Mouse (Mus musculus) forebrain, embryonic 10.5 days (tissue): ENCODE results near the gene Rad51c. TPM values are rescaled to one million over a fixed set of nuclear protein-coding genes. Genes with fewer than 3 reads are reported as not detected.
A peak's percentile ranks its signal among the peaks of the same experiment; 100 is the strongest.
"Not testable (repeated sequence)": the region's sequence is repeated elsewhere in the genome, so short reads cannot be mapped to it uniquely, and the experiment has no call there.

Experiments used
- DNase-seq: peaks from one replicate; pipeline ENCODE4 v3.0.0-alpha.2; 2017; ENCODE audit warnings: low spot score; ENCODE audit errors: extremely low spot score
- H3K27ac ChIP-seq: fragments of 300-500 bp; sonication (generic); 2 replicates; pipeline ENCODE4 v1.5.1; 2016; ENCODE audit warnings: mild to moderate bottlenecking
- H3K27me3 ChIP-seq: fragments of 300-500 bp; sonication (generic); 2 replicates; pipeline ENCODE4 v1.6.1; 2016; ENCODE audit warnings: mild to moderate bottlenecking; ENCODE audit not compliant: poor library complexity, severe bottlenecking
- H3K36me3 ChIP-seq: fragments of 300-500 bp; sonication (generic); replicated peaks from 2 replicates; pipeline ENCODE4 v1.6.1; 2016; ENCODE audit warnings: mild to moderate bottlenecking, moderate library complexity
- H3K4me1 ChIP-seq: fragments of 300-500 bp; sonication (generic); 2 replicates; pipeline ENCODE4 v1.6.1; 2016
- H3K4me3 ChIP-seq: fragments of 300-500 bp; sonication (generic); 2 replicates; pipeline ENCODE4 v1.5.1; 2016; ENCODE audit warnings: mild to moderate bottlenecking, moderate library complexity
- H3K9me3 ChIP-seq: fragments of 300-500 bp; sonication (generic); 2 replicates; pipeline ENCODE4 v1.6.1; 2016; ENCODE audit warnings: mild to moderate bottlenecking, moderate library complexity
- WGBS: fragments of 180-500 bp; shearing (Covaris S2); methylation state at CpG from one replicate; pipeline ENCODE4 v1.1.7; 2016; 5-methylcytosine and 5-hydroxymethylcytosine counted together
- polyA plus RNA-seq: library from polyadenylated mRNA; unstranded; fragments of >200 nt; fragmentation: Nextera tagmentation; extraction: Ambion mirVana; gene quantifications from 2 replicates; pipeline ENCODE4 v1.2.1, GENCODE M21; 2016

Rad51c gene
- polyA plus RNA-seq, 1 experiment from 2014 or later: 15.1 TPM

DNA sequence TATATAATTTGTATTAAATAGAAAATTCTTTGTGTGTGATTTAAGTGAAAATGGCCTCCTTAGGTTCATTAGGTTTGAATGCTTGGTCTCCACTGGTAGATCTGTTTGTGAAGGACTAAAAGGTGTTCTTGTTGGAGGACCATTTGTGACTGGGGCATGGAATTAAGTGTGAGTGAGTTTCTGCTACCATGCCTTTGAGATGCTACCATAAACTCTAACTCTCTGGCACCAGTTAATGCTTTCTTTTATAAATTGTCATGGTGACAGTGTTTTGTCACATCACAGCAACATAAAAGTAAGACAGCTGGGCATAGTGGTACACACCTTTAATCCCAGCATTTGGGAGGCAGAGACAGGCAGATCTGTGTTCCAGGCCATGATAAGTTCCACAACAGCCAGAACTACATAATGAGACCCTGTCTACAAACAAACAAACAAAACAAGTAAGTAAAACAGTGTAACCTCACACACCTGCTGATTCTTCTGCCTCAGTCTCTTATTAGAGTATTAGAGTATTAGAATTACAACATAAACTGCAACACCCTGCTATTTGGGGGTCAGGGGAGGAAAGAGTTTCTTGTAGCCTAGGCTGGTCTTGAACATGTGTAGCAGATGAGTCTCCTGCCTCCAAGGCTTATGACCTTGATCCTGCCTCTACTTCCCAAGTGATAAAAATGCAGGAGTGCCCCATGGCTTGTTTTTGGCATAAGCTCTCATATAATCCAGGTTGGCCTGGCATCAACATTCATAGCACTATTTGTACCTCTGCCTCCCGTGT lies 22.7 kb upstream of the Rad51c start:
- WGBS: 65% methylated on average over 1 of the region's 1 CpGs
- Histone ChIP-seq H3K27ac (no peak overlapping the region), H3K27me3 (no peaks in the 10 kb centered on the region), H3K4me3 (no peak overlapping the region), H3K36me3 (no peaks in the 10 kb centered on the region), H3K9me3 (no peaks in the 10 kb centered on the region), H3K4me1 (peaks cover 14% of the 10 kb centered on the region)
- no peak for DNase-seq

DNA sequence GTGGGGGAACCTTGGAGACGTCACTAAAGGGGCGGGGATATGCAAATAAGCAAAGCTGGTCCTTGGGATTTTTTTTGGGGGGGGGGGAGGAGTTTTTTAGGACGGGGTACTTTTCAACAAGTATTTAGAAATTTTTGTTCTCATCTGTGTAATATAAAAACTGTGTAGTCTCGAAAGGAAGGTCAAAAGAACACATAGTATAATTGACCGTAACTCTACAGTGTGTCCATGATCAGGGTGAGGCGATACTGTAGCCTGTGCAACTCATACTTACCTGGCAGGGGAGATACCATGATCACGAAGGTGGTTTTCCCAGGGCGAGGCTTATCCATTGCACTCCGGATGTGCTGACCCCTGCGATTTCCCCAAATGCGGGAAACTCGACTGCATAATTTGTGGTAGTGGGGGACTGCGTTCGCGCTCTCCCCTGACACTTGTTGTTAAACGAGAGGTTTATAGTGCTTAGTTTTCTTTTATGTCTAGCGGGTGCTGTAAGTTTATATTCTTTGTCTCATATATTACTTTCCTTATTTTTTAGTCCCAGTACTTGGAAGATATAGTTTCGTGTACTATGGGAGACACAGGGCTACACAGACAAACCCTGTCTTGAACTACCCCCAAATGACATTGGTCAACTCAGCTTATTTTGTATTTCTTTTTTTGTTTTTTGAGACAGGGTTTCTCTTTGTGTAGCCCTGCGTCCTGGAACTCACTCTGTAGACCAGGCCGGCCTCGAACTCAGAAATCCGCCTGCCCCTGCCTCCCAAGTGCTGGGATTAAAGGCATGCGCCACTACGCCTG lies 21.9 kb upstream of the Rad51c start:
- 1% methylated on average over 24 of the region's 24 CpGs for WGBS
- peaks cover 21% of the 10 kb centered on the region for H3K4me1 ChIP-seq
- H3K27me3 ChIP-seq, H3K9me3 ChIP-seq, H3K36me3 ChIP-seq: not testable (repeated sequence)
- peak overlapping the region; percentile 48 for H3K4me3 ChIP-seq
- peak overlapping the region; percentile 94 for H3K27ac ChIP-seq
- DNase-seq: peak; percentile 74

DNA sequence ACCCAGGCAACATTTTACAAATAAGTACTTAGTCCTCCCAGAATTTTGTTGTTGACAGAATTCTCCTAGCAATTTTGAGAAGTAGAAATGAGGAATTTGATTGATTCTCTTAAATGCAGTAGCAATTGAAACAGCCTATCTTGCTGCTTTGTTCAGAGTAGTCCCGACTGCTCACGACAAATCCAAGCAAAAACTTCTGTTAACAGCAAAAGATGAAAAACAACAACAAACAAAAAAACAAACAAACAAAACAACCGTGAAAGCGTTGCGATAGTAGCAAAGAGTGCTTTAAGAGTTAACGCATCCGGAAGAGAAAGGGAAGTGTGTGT lies 21.3 kb upstream of the Rad51c start:
- no peaks in the 10 kb centered on the region for H3K27me3 ChIP-seq
- H3K36me3 ChIP-seq: no peaks in the 10 kb centered on the region
- H3K27ac ChIP-seq: peak overlapping the region; percentile 94
- under 1% methylated on average over 7 of the region's 7 CpGs for WGBS
- H3K9me3 ChIP-seq: no peaks in the 10 kb centered on the region
- DNase-seq: no peak
- H3K4me1 ChIP-seq: peaks cover 23% of the 10 kb centered on the region
- peak overlapping the region; percentile 48 for H3K4me3 ChIP-seq

DNA sequence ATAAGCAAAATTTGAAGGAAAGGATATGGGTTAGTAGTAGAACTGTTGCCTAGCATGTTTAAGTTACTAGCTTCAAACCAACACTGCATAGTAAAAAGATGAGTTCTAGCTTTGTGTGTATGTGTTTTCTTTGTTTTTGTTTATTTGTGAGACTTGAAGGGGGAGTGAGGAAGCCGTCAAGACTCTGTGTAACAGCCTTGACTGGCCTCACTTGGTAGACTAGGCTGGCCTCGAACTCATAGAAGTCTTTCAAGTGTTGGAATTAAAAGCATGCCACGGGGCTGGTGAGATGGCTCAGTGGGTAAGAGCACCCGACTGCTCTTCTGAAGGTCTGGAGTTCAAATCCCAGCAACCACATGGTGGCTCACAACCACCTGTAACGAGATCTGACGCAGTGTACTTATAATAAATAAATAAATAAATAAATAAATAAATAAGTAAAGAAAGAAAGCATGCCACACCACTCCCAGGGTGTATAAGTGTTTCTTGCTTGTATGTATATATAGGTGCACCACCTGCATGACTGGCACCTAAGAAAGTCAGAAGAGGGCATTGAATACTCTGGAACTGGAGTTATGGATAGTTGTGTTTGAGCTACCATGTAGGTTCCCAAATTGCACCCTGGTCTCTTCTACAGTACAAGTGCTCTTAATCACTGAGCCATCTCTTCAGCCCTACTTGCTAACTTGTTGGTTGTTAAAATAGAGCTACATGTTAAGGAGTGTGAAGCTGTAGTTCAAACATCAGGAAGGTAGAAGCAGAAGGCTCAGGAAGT lies 19.0 kb upstream of the Rad51c start:
- 53% methylated on average over 6 of the region's 6 CpGs for whole genome bisulfite sequencing
- H3K4me1 ChIP-seq: peaks cover 23% of the 10 kb centered on the region
- no peaks in the 10 kb centered on the region for H3K27me3 ChIP-seq
- no peak overlapping the region for H3K27ac ChIP-seq
- no peaks in the 10 kb centered on the region for H3K36me3 ChIP-seq
- H3K9me3 ChIP-seq: no peaks in the 10 kb centered on the region
- H3K4me3 ChIP-seq: no peak overlapping the region
- DNase-seq: no peak

DNA sequence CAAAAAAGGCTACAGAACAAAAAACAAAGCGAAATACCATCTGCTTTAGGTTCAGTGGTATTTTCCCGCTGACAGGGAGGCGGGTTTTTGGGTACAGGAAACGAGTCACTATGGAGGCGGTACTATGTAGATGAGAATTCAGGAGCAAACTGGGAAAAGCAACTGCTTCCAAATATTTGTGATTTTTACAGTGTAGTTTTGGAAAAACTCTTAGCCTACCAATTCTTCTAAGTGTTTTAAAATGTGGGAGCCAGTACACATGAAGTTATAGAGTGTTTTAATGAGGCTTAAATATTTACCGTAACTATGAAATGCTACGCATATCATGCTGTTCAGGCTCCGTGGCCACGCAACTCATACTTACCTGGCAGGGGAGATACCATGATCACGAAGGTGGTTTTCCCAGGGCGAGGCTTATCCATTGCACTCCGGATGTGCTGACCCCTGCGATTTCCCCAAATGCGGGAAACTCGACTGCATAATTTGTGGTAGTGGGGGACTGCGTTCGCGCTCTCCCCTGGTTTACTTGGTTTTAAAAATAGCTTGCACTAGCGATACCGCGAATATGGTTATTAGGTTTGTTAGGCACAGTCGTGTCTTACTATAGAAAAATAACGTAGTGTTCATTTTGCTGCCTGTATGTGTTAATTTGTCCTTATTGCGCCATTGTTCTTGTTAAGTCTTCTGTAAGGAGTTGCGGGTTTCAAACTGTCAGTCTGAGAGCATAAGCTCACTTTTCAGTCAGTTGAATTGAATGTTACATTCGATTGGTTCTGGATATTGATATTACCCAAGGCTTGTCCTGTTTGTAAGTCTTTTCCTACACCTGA lies 18.0 kb upstream of the Rad51c start:
- under 1% methylated on average over 26 of the region's 26 CpGs for WGBS
- no peaks in the 10 kb centered on the region for H3K27me3 ChIP-seq
- no peaks in the 10 kb centered on the region for H3K9me3 ChIP-seq
- H3K27ac ChIP-seq: peak overlapping the region; percentile 95
- H3K4me3 ChIP-seq: peak overlapping the region; percentile 47
- H3K4me1 ChIP-seq: peaks cover 22% of the 10 kb centered on the region
- no peaks in the 10 kb centered on the region for H3K36me3 ChIP-seq
- DNase-seq: peak; percentile 77

DNA sequence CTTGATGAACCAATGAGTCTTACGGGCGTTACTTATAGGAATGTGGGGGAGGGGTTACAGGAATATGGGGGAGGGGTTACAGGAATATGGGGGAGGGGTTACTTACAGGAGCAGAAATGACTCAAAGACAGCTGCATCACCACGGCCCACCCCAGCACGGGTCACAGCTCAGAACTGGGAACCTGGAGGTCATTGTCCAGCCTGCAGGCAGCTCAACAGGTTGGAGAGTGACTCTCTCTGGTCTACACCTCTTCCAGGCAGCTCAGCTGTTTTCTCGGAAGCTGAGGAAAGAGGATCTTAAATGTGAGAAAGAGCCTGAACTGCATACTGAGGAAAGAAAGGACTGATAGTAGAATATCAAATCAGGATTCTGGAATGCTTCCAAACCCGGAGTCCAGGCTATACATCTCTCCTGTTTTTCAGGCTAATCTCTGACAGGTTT lies 17.0 kb upstream of the Rad51c start:
- Histone ChIP-seq H3K36me3 (no peaks in the 10 kb centered on the region), H3K4me3 (peak overlapping the region; percentile 47), H3K27ac (peak overlapping the region; percentile 95), H3K4me1 (peaks cover 18% of the 10 kb centered on the region), H3K27me3 (no peaks in the 10 kb centered on the region), H3K9me3 (no peaks in the 10 kb centered on the region)
- no peak for DNase-seq
- 45% methylated on average over 6 of the region's 6 CpGs for WGBS

DNA sequence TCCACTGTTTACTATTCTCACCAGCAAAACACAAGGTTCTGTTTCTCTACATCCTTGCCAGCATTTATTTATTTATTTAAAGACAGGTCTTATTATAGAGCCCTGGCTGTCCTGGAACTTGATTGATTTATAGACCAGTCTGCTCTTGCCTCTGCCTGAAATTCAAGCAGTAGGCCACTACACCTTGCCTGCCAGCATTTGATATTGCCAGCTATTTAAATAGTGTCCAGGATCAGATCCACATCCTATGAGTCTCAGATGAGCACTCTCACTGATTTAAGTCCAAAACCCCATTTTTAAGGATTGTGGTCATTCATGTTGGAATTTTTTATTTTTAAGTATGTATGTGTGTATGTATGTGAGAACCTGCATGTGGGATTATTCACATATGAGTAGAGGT lies 16.1 kb upstream of the Rad51c start:
- Histone ChIP-seq H3K27me3 (no peaks in the 10 kb centered on the region), H3K4me1 (peaks cover 15% of the 10 kb centered on the region), H3K4me3 (no peak overlapping the region), H3K9me3 (no peaks in the 10 kb centered on the region), H3K36me3 (no peaks in the 10 kb centered on the region), H3K27ac (no peak overlapping the region)
- DNase-seq: no peak

DNA sequence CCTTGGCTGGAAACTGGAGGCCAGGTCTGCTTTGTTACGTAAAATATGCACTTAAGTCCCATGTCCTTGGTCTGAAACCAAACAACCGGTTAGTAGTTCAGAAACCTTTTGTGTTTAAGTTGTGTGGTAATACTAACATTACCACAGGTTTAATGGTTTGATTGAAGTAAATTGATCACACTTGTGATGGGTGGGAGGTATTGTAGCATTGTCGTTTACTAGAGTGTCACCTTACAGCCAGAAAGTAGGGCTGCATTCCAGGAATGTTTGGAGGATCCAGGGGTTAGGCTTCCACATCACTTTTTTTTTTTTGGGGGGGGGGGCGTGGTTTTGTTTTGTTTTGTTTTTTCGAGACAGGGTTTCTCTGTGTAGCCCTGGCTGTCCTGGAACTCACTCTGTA lies 11.4 kb upstream of the Rad51c start:
- no peak overlapping the region for H3K27ac ChIP-seq
- no peak overlapping the region for H3K4me3 ChIP-seq
- no peaks in the 10 kb centered on the region for H3K27me3 ChIP-seq
- no peak for DNase-seq
- no peaks in the 10 kb centered on the region for H3K4me1 ChIP-seq
- no peaks in the 10 kb centered on the region for H3K36me3 ChIP-seq
- no peaks in the 10 kb centered on the region for H3K9me3 ChIP-seq
- WGBS: 62% methylated on average over 5 of the region's 5 CpGs

DNA sequence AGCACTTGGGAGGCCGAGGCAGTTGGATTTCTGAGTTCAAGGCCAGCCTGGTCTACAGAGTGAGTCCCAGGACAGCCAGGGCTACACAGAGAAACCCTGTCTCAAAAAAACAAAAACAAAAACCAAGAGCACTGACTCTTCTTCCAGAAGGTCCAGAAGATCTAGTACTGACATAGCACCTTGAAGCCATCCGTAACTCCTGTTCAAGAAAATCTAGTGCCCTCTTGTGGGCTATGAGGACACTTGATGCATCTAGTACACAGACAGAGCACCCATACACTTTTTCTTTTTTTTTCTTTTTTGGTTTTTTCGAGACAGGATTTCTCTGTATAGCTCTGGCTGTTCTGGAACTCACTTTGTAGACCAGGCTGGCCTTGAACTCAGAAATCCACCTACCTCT lies 8.7 kb upstream of the Rad51c start:
- H3K36me3 ChIP-seq, DNase-seq, H3K9me3 ChIP-seq, H3K4me1 ChIP-seq, H3K27me3 ChIP-seq, H3K4me3 ChIP-seq, H3K27ac ChIP-seq: not testable (repeated sequence)
- WGBS: 63% methylated on average over 3 of the region's 3 CpGs

DNA sequence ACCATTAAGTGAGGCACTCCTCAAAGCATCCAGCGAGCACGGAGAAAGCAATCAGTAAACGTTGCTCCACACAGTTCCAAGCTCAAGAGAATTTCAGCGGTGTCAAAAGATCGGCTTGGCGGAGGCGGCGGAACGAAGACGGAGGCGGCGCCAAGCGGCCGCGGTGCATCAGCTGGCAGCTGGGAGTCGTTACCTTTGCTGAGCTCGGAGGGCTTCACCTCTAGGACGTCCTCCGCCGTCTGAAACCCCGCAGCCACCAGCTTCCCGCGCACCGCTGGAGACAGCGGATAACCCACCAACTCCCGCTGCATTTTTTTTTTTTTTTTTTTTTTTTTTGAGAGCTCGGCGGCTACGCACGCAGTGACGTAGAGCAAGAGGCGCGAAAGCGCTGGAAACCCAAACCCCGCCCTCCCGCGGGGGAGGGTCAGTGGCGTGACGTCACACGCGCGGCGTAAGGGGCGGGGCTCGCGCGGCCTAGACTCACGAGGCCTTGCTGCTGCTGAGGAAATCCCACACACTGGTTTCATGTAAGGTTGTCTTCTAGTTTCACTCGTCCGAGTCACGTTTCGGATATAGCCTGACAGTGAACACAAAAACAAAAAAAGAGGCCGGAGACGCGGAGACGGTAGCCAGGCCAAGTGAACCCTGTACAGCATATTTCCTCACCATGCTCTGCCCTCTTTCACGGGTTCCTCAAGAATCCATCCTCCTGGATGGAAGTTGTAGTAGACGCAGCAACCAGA lies 472 bp downstream of the Rad51c start:
- H3K9me3 ChIP-seq: no peaks in the 10 kb centered on the region
- peaks cover 23% of the 10 kb centered on the region for H3K36me3 ChIP-seq
- peak overlapping the region; percentile 96 for H3K27ac ChIP-seq
- peak overlapping the region; percentile 72 for H3K4me3 ChIP-seq
- no peaks in the 10 kb centered on the region for H3K27me3 ChIP-seq
- DNase-seq: peak; percentile 94
- H3K4me1 ChIP-seq: peaks cover 13% of the 10 kb centered on the region
- WGBS: 3% methylated on average over 57 of the region's 58 CpGs

DNA sequence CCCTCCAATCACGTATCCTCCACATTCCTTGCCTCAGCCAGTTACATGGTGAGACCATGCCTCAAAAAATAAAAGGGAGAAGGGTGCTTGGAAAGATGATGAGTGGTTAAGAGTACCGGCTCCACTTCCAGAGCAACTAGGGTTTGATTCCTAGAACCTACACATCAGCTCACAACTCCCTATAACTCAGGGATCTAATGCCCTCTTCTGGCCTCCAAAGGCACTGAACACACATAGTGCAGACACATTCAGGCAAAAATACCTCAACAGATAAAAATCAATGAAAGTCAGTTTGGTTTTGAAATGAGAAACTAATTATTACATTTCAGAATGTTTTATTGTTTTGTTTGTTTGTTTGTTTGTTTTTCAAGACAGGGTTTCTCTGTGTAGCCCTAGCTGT lies 6.4 kb downstream of the Rad51c start:
- WGBS: 91% methylated on average over 2 of the region's 2 CpGs
- no peak for DNase-seq
- Histone ChIP-seq H3K36me3 (peaks cover 53% of the 10 kb centered on the region), H3K27ac (no peak overlapping the region), H3K4me1 (peaks cover under 1% of the 10 kb centered on the region; the same call in 1 of the 2 replicates), H3K4me3 (no peak overlapping the region), H3K9me3 (no peaks in the 10 kb centered on the region), H3K27me3 (no peaks in the 10 kb centered on the region)

DNA sequence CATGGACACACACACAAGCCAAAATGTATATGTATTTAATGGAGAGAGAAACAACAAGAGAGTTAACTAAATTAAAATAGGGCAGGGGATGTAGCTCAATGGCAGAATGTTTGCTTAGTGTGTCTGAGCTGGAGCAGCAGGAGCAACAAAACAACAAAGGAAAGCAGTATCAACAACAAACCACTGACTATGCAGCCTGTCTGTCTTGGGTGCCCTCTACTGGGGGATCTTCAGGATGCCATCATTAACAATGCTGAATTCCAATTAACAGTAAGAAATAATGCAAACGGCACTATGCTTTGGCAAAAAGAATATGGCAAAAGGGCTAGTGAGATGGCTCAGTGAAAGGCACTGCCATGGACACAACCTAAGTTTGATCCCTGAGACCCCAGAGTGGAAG lies 10.9 kb downstream of the Rad51c start:
- WGBS: 69% methylated on average over 1 of the region's 1 CpGs
- peaks cover 49% of the 10 kb centered on the region for H3K36me3 ChIP-seq
- H3K27ac ChIP-seq: no peak overlapping the region
- peak; percentile 21 for DNase-seq
- H3K4me1 ChIP-seq: no peaks in the 10 kb centered on the region
- no peak overlapping the region for H3K4me3 ChIP-seq
- no peaks in the 10 kb centered on the region for H3K27me3 ChIP-seq
- no peaks in the 10 kb centered on the region for H3K9me3 ChIP-seq
